ENCODE assay signal across 10 mouse cellular contexts in the genomic region with DNA sequence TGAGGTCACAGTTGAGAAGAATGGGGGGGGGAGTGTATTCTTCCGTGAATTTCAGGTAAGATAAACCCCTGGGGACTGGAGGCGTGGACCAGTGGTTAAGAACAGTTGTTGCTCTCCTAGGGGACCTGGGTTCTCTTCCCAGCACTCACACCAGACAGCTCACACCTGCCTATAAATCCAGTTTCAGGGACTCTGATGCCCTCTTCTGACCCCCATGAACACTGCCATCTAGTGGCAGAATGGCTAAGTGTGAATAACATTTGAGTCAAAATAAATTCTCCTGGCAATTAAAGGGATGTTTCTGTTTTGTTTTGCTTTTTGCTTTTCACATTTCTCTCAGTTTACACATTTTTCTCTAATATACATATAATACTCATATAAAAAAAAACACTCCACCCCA.
DNase-seq lines count a peak whose midpoint lies in the region; ATAC-seq and TF ChIP-seq lines count a peak whose summit lies in the region.
"Had no signal": no experiment of that assay in that cellular context is flagged by ENCODE, and none has a peak within 500 bp of the region (broad histone marks: within the 10 kb centered on the region; RNA-seq: fewer than 3 reads in every experiment).

No protein-coding gene starts in this region.

- peak; percentile 67 for TF ChIP-seq CTCF in hindbrain, postnatal 0 days (IDR thresholded peaks at IDR 0.05; ENCODE audit: low read depth)

- no peak overlapping the region for H3K27ac ChIP-seq in hindbrain, postnatal 0 days
- no peak overlapping the region for H3K27ac ChIP-seq in hindbrain, embryonic 16.5 days (ENCODE audit: low read depth, low read length)
- H3K27ac ChIP-seq in kidney, embryonic 16.5 days (ENCODE audit: low read length), result no peak overlapping the region
- H3K27ac ChIP-seq: forebrain, embryonic 13.5 days had no signal

- no peaks in the 10 kb centered on the region; the same call in 1 of the 2 replicates for H3K4me1 ChIP-seq in hindbrain, postnatal 0 days (ENCODE audit: insufficient read depth, low read length)
- H3K4me1 ChIP-seq in hindbrain, embryonic 16.5 days (ENCODE audit: control insufficient read depth, insufficient read depth, low read depth, low read length), result peaks cover 6% of the 10 kb centered on the region; the same call in 1 of the 2 replicates
- peaks cover 14% of the 10 kb centered on the region for H3K4me1 ChIP-seq in kidney, embryonic 16.5 days (ENCODE audit: insufficient read depth, low read length)

- 67% methylated on average over 2 of the region's 2 CpGs for WGBS in hindbrain, postnatal 0 days
- 57% methylated on average over 2 of the region's 2 CpGs for WGBS in hindbrain, embryonic 16.5 days
- WGBS in kidney, embryonic 16.5 days, result 69% methylated on average over 2 of the region's 2 CpGs

- H3K4me3 ChIP-seq in hindbrain, postnatal 0 days (ENCODE audit: low read length), result no peak overlapping the region
- no peak overlapping the region for H3K4me3 ChIP-seq in hindbrain, embryonic 16.5 days (ENCODE audit: low read length)
- H3K4me3 ChIP-seq in kidney, embryonic 16.5 days (ENCODE audit: low read length), result no peak overlapping the region
- H3K4me3 ChIP-seq: forebrain, embryonic 13.5 days had no signal

- H3K9ac ChIP-seq in hindbrain, postnatal 0 days (replicated peaks; ENCODE audit: low read length), result no peak overlapping the region
- H3K9ac ChIP-seq in hindbrain, embryonic 16.5 days (ENCODE audit: low read depth, low read length), result no peak overlapping the region
- H3K9ac ChIP-seq in kidney, embryonic 16.5 days (replicated peaks; ENCODE audit: low read length), result no peak overlapping the region
- H3K9ac ChIP-seq: forebrain, embryonic 13.5 days had no signal

- DNase-seq in hindbrain, postnatal 0 days (ENCODE audit: low spot score), result peak; percentile 56
- DNase-seq in B cell, adult 2 months, result peak; percentile 53 to 57
- peak; percentile 78 for DNase-seq in R1 (ENCODE audit: low read depth, low spot score)
- DNase-seq in induced T-regulatory cell, adult 2 months (ENCODE audit: low read depth), result peak; percentile 74
- no peak for DNase-seq in layer of hippocampus, postnatal 10 days (ENCODE audit: low spot score in 2 of 2)
- DNase-seq in heart, postnatal 4 days, result no peak
- DNase-seq: adrenal gland, postnatal 25 days had no signal

- H3K36me3 ChIP-seq in hindbrain, postnatal 0 days (ENCODE audit: insufficient read depth, low read length), result no peaks in the 10 kb centered on the region
- no peaks in the 10 kb centered on the region for H3K36me3 ChIP-seq in hindbrain, embryonic 16.5 days (ENCODE audit: control insufficient read depth, insufficient read depth, low read length)
- H3K36me3 ChIP-seq in kidney, embryonic 16.5 days (ENCODE audit: insufficient read depth, low read length), result no peaks in the 10 kb centered on the region

- no peaks in the 10 kb centered on the region for H3K9me3 ChIP-seq in hindbrain, postnatal 0 days (ENCODE audit: low read length)
- no peaks in the 10 kb centered on the region for H3K9me3 ChIP-seq in hindbrain, embryonic 16.5 days (ENCODE audit: control insufficient read depth, low read length)
- H3K9me3 ChIP-seq in kidney, embryonic 16.5 days (ENCODE audit: low read length), result no peaks in the 10 kb centered on the region
- H3K9me3 ChIP-seq: forebrain, embryonic 13.5 days had no signal

- H3K4me2 ChIP-seq in hindbrain, postnatal 0 days (ENCODE audit: low read depth, low read length), result no peak overlapping the region
- no peak overlapping the region for H3K4me2 ChIP-seq in hindbrain, embryonic 16.5 days (ENCODE audit: low read length)
- no peak overlapping the region for H3K4me2 ChIP-seq in kidney, embryonic 16.5 days (replicated peaks; ENCODE audit: low read depth, low read length)
- H3K4me2 ChIP-seq: forebrain, embryonic 13.5 days had no signal

- H3K27me3 ChIP-seq in hindbrain, postnatal 0 days (ENCODE audit: insufficient read depth, low read length), result no peaks in the 10 kb centered on the region
- H3K27me3 ChIP-seq in hindbrain, embryonic 16.5 days (replicated peaks; ENCODE audit: control insufficient read depth, insufficient read depth, low read length), result no peaks in the 10 kb centered on the region
- H3K27me3 ChIP-seq in kidney, embryonic 16.5 days (ENCODE audit: insufficient read depth, low read length), result no peaks in the 10 kb centered on the region
- H3K27me3 ChIP-seq: forebrain, embryonic 13.5 days had no signal

- no peak for ATAC-seq in hindbrain, postnatal 0 days
- ATAC-seq in hindbrain, embryonic 16.5 days, result no peak
- no peak for ATAC-seq in kidney, embryonic 16.5 days (ENCODE audit: low FRiP score, low TSS enrichment)
- ATAC-seq: forebrain, embryonic 13.5 days had no signal

Comparison
In these comparisons a context has a peak if more than half of its experiments do, and no peak if none do; other contexts are left out.
1. DNase-seq: peak in hindbrain, postnatal 0 days (single experiment), B cell, adult 2 months (2 of 2), R1 (single experiment) and induced T-regulatory cell, adult 2 months (single experiment); none in layer of hippocampus, postnatal 10 days (0 of 2) and heart, postnatal 4 days (single experiment).